Mouse (Mus musculus) liver, postnatal 0 days (tissue): Measurements from ENCODE around the gene Cdk14. TPM values are rescaled to one million over a fixed set of nuclear protein-coding genes. Genes with fewer than 3 reads are reported as not detected.
A peak's percentile ranks its signal among the peaks of the same experiment; 100 is the strongest.
"Not testable (repeated sequence)": the region's sequence is repeated elsewhere in the genome, so short reads cannot be mapped to it uniquely, and the experiment has no call there.

Experiments
- ATAC-seq: fragments of 200-750 bp; cut with Nextera tagmentation; 2 replicates; pipeline ENCODE4 v1.8.0; 2017; ENCODE audit warnings: mild to moderate bottlenecking, moderate library complexity
- DNase-seq: peaks from one replicate; pipeline ENCODE4 v3.0.0-alpha.2; 2016
- H3K27ac ChIP-seq: fragments of 300-500 bp; sonication (generic); 2 replicates; pipeline ENCODE4 v1.5.1; 2014; ENCODE audit warnings: antibody characterized with exemption, moderate library complexity, mild to moderate bottlenecking, low read depth
- H3K27me3 ChIP-seq: fragments of 300-500 bp; sonication (generic); 2 replicates; pipeline ENCODE4 v1.6.1; 2014; ENCODE audit warnings: low read length, control low read depth, mixed read lengths; ENCODE audit not compliant: insufficient read depth
- H3K36me3 ChIP-seq: fragments of 300-500 bp; sonication (generic); replicated peaks from 2 replicates; pipeline ENCODE4 v1.6.1; 2014; ENCODE audit warnings: mild to moderate bottlenecking, control low read depth, low read length, moderate library complexity, mixed read lengths; ENCODE audit not compliant: insufficient read depth
- H3K4me1 ChIP-seq: fragments of 300-500 bp; sonication (generic); 2 replicates; pipeline ENCODE4 v1.6.1; 2014; ENCODE audit warnings: antibody characterized with exemption, mild to moderate bottlenecking, control low read depth; ENCODE audit not compliant: insufficient read depth
- H3K4me2 ChIP-seq: fragments of 300-500 bp; sonication (generic); 2 replicates; pipeline ENCODE4 v1.6.1; 2014; ENCODE audit warnings: low read depth, mild to moderate bottlenecking, low read length, moderate library complexity, mixed read lengths
- H3K4me3 ChIP-seq: fragments of 300-500 bp; sonication (generic); 2 replicates; pipeline ENCODE4 v1.5.1; 2014; ENCODE audit warnings: low read depth, low read length
- H3K9ac ChIP-seq: fragments of 300-500 bp; sonication (generic); replicated peaks from 2 replicates; pipeline ENCODE4 v1.6.1; 2014; ENCODE audit warnings: mild to moderate bottlenecking, moderate library complexity
- H3K9me3 ChIP-seq: fragments of 300-500 bp; sonication (generic); 2 replicates; pipeline ENCODE4 v1.6.1; 2016; ENCODE audit warnings: mild to moderate bottlenecking, control low read depth, low read length, mixed read lengths
- CTCF ChIP-seq: sonication (generic); IDR thresholded peaks from 2 replicates; pipeline ENCODE4 v1.5.1; 2016; ENCODE audit warnings: antibody characterized with exemption, low read depth
- EP300 ChIP-seq: IDR thresholded peaks from 2 replicates; pipeline ENCODE4 v1.6.1; 2016; ENCODE audit warnings: antibody characterized with exemption, low read depth, mild to moderate bottlenecking
- WGBS: fragments of 180-500 bp; shearing (Covaris S2); extraction: QIAGEN DNeasy Blood & Tissue Kit; methylation state at CpG from one replicate; pipeline ENCODE4 v1.1.7; 2014; ENCODE audit not compliant: insufficient replicate concordance; 5-methylcytosine and 5-hydroxymethylcytosine counted together
- polyA plus RNA-seq: library from polyadenylated mRNA; unstranded; fragments of >200 nt; fragmentation: Nextera tagmentation; extraction: Ambion mirVana; gene quantifications from 2 replicates; pipeline ENCODE4 v1.2.1, GENCODE M21; 2015

Cdk14 gene
- polyA plus RNA-seq, 1 experiment from 2014 or later, result 1.1 TPM

- Histone ChIP-seq H3K4me1 (no peaks in the 10 kb centered on the region), H3K27me3 (no peaks in the 10 kb centered on the region), H3K9me3 (no peaks in the 10 kb centered on the region), H3K4me2 (no peak overlapping the region), H3K9ac (no peak overlapping the region), H3K4me3 (no peak overlapping the region), H3K27ac (no peak overlapping the region), H3K36me3 (no peaks in the 10 kb centered on the region)
- ATAC-seq (peak; percentile 31; the same call in 1 of the 2 replicates), DNase-seq (no peak)
- 76% methylated on average over 2 of the region's 2 CpGs for WGBS
- no peak for TF ChIP-seq CTCF
- TF ChIP-seq EP300, result no peak
These were observed 173.5 kb downstream of the Cdk14 start for GRCm38 (mm10) chr5:5246534-5247175.

GRCm38 (mm10) chr5:5245182-5245581 lies 174.9 kb downstream of the Cdk14 start:
- Histone ChIP-seq H3K27me3 (no peaks in the 10 kb centered on the region), H3K4me2 (no peak overlapping the region), H3K4me1 (no peaks in the 10 kb centered on the region), H3K36me3 (no peaks in the 10 kb centered on the region), H3K9me3 (no peaks in the 10 kb centered on the region), H3K9ac (no peak overlapping the region), H3K4me3 (no peak overlapping the region), H3K27ac (no peak overlapping the region)
- DNase-seq (no peak), ATAC-seq (no peak)
- no peak for TF ChIP-seq CTCF
- no peak for TF ChIP-seq EP300
- 83% methylated on average over 7 of the region's 7 CpGs for WGBS

- Histone ChIP-seq H3K9ac (no peak overlapping the region), H3K27ac (no peak overlapping the region), H3K4me3 (no peak overlapping the region), H3K9me3 (no peaks in the 10 kb centered on the region), H3K36me3 (no peaks in the 10 kb centered on the region), H3K4me1 (no peaks in the 10 kb centered on the region), H3K27me3 (no peaks in the 10 kb centered on the region), H3K4me2 (no peak overlapping the region)
- ATAC-seq, result no peak
- TF ChIP-seq CTCF, result no peak
- TF ChIP-seq EP300, result no peak
- no peak for DNase-seq
These were observed 176.5 kb downstream of the Cdk14 start for GRCm38 (mm10) chr5:5243648-5244047.

- DNase-seq, result no peak
- Histone ChIP-seq H3K9ac (no peak overlapping the region), H3K36me3 (no peaks in the 10 kb centered on the region), H3K4me2 (no peak overlapping the region), H3K27ac (no peak overlapping the region), H3K4me1 (no peaks in the 10 kb centered on the region), H3K9me3 (no peaks in the 10 kb centered on the region), H3K4me3 (no peak overlapping the region), H3K27me3 (no peaks in the 10 kb centered on the region)
- no peak for ATAC-seq
- TF ChIP-seq CTCF (no peak), EP300 (no peak)
- WGBS, result 87% methylated on average over 5 of the region's 5 CpGs
These were observed 177.4 kb downstream of the Cdk14 start for GRCm38 (mm10) chr5:5242704-5243103.

GRCm38 (mm10) chr5:5241088-5241487 lies 179.0 kb downstream of the Cdk14 start:
- Histone ChIP-seq H3K27ac (no peak overlapping the region), H3K4me1 (no peaks in the 10 kb centered on the region), H3K9ac (no peak overlapping the region), H3K4me3 (no peak overlapping the region), H3K27me3 (no peaks in the 10 kb centered on the region), H3K9me3 (no peaks in the 10 kb centered on the region), H3K36me3 (no peaks in the 10 kb centered on the region), H3K4me2 (no peak overlapping the region)
- WGBS, result 81% methylated on average over 6 of the region's 6 CpGs
- DNase-seq (no peak), ATAC-seq (no peak)
- TF ChIP-seq CTCF (no peak), EP300 (no peak)

GRCm38 (mm10) chr5:5240121-5240520 lies 180.0 kb downstream of the Cdk14 start:
- H3K9me3 ChIP-seq, result no peaks in the 10 kb centered on the region
- H3K4me2 ChIP-seq, result no peak overlapping the region
- ATAC-seq (no peak), DNase-seq (no peak)
- no peak for TF ChIP-seq CTCF
- no peak for TF ChIP-seq EP300
- H3K9ac ChIP-seq, result no peak overlapping the region
- 85% methylated on average over 3 of the region's 3 CpGs for WGBS
- no peak overlapping the region for H3K27ac ChIP-seq
- H3K4me1 ChIP-seq, result no peaks in the 10 kb centered on the region
- no peak overlapping the region for H3K4me3 ChIP-seq
- no peaks in the 10 kb centered on the region for H3K27me3 ChIP-seq
- H3K36me3 ChIP-seq, result no peaks in the 10 kb centered on the region

- not testable (repeated sequence) for ATAC-seq, H3K27me3 ChIP-seq, H3K9me3 ChIP-seq, H3K9ac ChIP-seq, H3K4me3 ChIP-seq, H3K36me3 ChIP-seq, DNase-seq, H3K4me1 ChIP-seq, H3K4me2 ChIP-seq, H3K27ac ChIP-seq
- 86% methylated on average over 10 of the region's 10 CpGs for WGBS
These were observed 185.2 kb downstream of the Cdk14 start for GRCm38 (mm10) chr5:5234935-5235334.
